Mouse (Mus musculus): ENCODE measurements around the gene 9230104L09Rik. TPM values are rescaled to one million over a fixed set of nuclear protein-coding genes. Genes with fewer than 3 reads are reported as not detected.
A peak's percentile ranks its signal among the peaks of the same experiment; 100 is the strongest.

Gene 9230104L09Rik
- total RNA-seq, 1 experiment from 2014 or later, result not detected

GRCm38 (mm10) chr2:148868959-148869358 lies 4.1 kb upstream of the 9230104L09Rik start:
- ATAC-seq (replicated peaks in 1 of 2; ENCODE audit: insufficient read depth in 1 of 2, low FRiP score in 2 of 2, low TSS enrichment in 1 of 2, low read depth in 1 of 2, poor library complexity in 2 of 2, severe bottlenecking in 2 of 2), result peak; percentile 66 to 76

GRCm38 (mm10) chr2:148861693-148862092 lies 3.1 kb downstream of the 9230104L09Rik start:
- no peak for ATAC-seq (replicated peaks in 1 of 2; ENCODE audit: insufficient read depth in 1 of 2, low FRiP score in 2 of 2, low TSS enrichment in 1 of 2, low read depth in 1 of 2, poor library complexity in 2 of 2, severe bottlenecking in 2 of 2)

- ATAC-seq (replicated peaks in 1 of 2; ENCODE audit: insufficient read depth in 1 of 2, low FRiP score in 2 of 2, low TSS enrichment in 1 of 2, low read depth in 1 of 2, poor library complexity in 2 of 2, severe bottlenecking in 2 of 2), result no peak
Measured at GRCm38 (mm10) chr2:148860993-148861392, 3.8 kb downstream of the 9230104L09Rik start.

- ATAC-seq (replicated peaks in 1 of 2; ENCODE audit: insufficient read depth in 1 of 2, low FRiP score in 2 of 2, low TSS enrichment in 1 of 2, low read depth in 1 of 2, poor library complexity in 2 of 2, severe bottlenecking in 2 of 2), result no peak
Measured at GRCm38 (mm10) chr2:148857506-148857905, 7.3 kb downstream of the 9230104L09Rik start.

- peak; percentile 89 to 94 for ATAC-seq (replicated peaks in 1 of 2; ENCODE audit: insufficient read depth in 1 of 2, low FRiP score in 2 of 2, low TSS enrichment in 1 of 2, low read depth in 1 of 2, poor library complexity in 2 of 2, severe bottlenecking in 2 of 2)
Measured at GRCm38 (mm10) chr2:148856630-148857400, 8.0 kb downstream of the 9230104L09Rik start.

GRCm38 (mm10) chr2:148851116-148851906 lies 13.5 kb downstream of the 9230104L09Rik start:
- ATAC-seq (replicated peaks in 1 of 2; ENCODE audit: insufficient read depth in 1 of 2, low FRiP score in 2 of 2, low TSS enrichment in 1 of 2, low read depth in 1 of 2, poor library complexity in 2 of 2, severe bottlenecking in 2 of 2), result peak; percentile 93 to 98

- no peak for ATAC-seq (replicated peaks in 1 of 2; ENCODE audit: insufficient read depth in 1 of 2, low FRiP score in 2 of 2, low TSS enrichment in 1 of 2, low read depth in 1 of 2, poor library complexity in 2 of 2, severe bottlenecking in 2 of 2)
Measured at GRCm38 (mm10) chr2:148839224-148839623, 25.6 kb downstream of the 9230104L09Rik start.

- ATAC-seq (replicated peaks in 1 of 2; ENCODE audit: insufficient read depth in 1 of 2, low FRiP score in 2 of 2, low TSS enrichment in 1 of 2, low read depth in 1 of 2, poor library complexity in 2 of 2, severe bottlenecking in 2 of 2), result no peak
Measured at GRCm38 (mm10) chr2:148838075-148838777, 26.6 kb downstream of the 9230104L09Rik start.

- no peak for ATAC-seq (replicated peaks in 1 of 2; ENCODE audit: insufficient read depth in 1 of 2, low FRiP score in 2 of 2, low TSS enrichment in 1 of 2, low read depth in 1 of 2, poor library complexity in 2 of 2, severe bottlenecking in 2 of 2)
Measured at GRCm38 (mm10) chr2:148834912-148835311, 29.9 kb downstream of the 9230104L09Rik start, which contains the start of gene Cst9. Cst9 (plus strand) TSS chr2:148835147.

- ATAC-seq (replicated peaks in 1 of 2; ENCODE audit: insufficient read depth in 1 of 2, low FRiP score in 2 of 2, low TSS enrichment in 1 of 2, low read depth in 1 of 2, poor library complexity in 2 of 2, severe bottlenecking in 2 of 2), result no peak
Measured at GRCm38 (mm10) chr2:148825986-148826385, 38.9 kb downstream of the 9230104L09Rik start.

GRCm38 (mm10) chr2:148819909-148820308 lies 44.9 kb downstream of the 9230104L09Rik start, which contains the start of gene Cst13:
Cst13 (plus strand) TSS chr2:148820081.
- ATAC-seq (replicated peaks in 1 of 2; ENCODE audit: insufficient read depth in 1 of 2, low FRiP score in 2 of 2, low TSS enrichment in 1 of 2, low read depth in 1 of 2, poor library complexity in 2 of 2, severe bottlenecking in 2 of 2), result no peak

- ATAC-seq (replicated peaks in 1 of 2; ENCODE audit: insufficient read depth in 1 of 2, low FRiP score in 2 of 2, low TSS enrichment in 1 of 2, low read depth in 1 of 2, poor library complexity in 2 of 2, severe bottlenecking in 2 of 2), result no peak
Measured at GRCm38 (mm10) chr2:148806696-148807095, 58.1 kb downstream of the 9230104L09Rik start.

GRCm38 (mm10) chr2:148801491-148801921 lies 63.3 kb downstream of the 9230104L09Rik start:
- ATAC-seq (replicated peaks in 1 of 2; ENCODE audit: insufficient read depth in 1 of 2, low FRiP score in 2 of 2, low TSS enrichment in 1 of 2, low read depth in 1 of 2, poor library complexity in 2 of 2, severe bottlenecking in 2 of 2), result peak; percentile 29 to 71; a peak in 3 of 4 replicates

- no peak for ATAC-seq (replicated peaks in 1 of 2; ENCODE audit: insufficient read depth in 1 of 2, low FRiP score in 2 of 2, low TSS enrichment in 1 of 2, low read depth in 1 of 2, poor library complexity in 2 of 2, severe bottlenecking in 2 of 2)
Measured at GRCm38 (mm10) chr2:148798485-148798884, 66.4 kb downstream of the 9230104L09Rik start, which contains the start of gene Cst8. Cst8 (plus strand) TSS chr2:148798785.

All from hematopoietic stem cell, adult 5-6 weeks (primary cell).